Mouse (Mus musculus) activated CD4-positive, CD25-positive, alpha-beta regulatory T cell, adult 4 months (primary cell): Measurements from ENCODE around the gene Gprasp2. TPM values are rescaled to one million over a fixed set of nuclear protein-coding genes. Genes with fewer than 3 reads are reported as not detected.

ENCODE experiments used
- polyA plus RNA-seq, 2 experiments: library from polyadenylated mRNA; unstranded; fragments of 100-300 nt; shearing (Covaris generic); gene quantifications; one replicate each; pipeline ENCODE4 v1.2.1; 2017

Gene Gprasp2
- polyA plus RNA-seq, 2 experiments from 2014 or later, result 2.6 to 4.4 TPM

Other genes with a start within 250 kb of the Gprasp2 start
- gene Nxf7, start 240.3 kb upstream of the Gprasp2 start, polyA plus RNA-seq, result not detected
- gene Prame, start 211.3 kb upstream of the Gprasp2 start, polyA plus RNA-seq, result not detected
- gene Tcp11x2, start 145.2 kb upstream of the Gprasp2 start, polyA plus RNA-seq, result not detected
- not detected for gene Tmsb15a, start 113.8 kb upstream of the Gprasp2 start, polyA plus RNA-seq
- gene Armcx5, start 96.3 kb upstream of the Gprasp2 start, polyA plus RNA-seq, result 10 to 100 TPM; 10.1 to 10.7 TPM
- 10 to 100 TPM; 16.4 to 18.1 TPM for gene Gprasp1, start 96.3 kb upstream of the Gprasp2 start, polyA plus RNA-seq
- gene Bhlhb9, start 41.4 kb upstream of the Gprasp2 start, polyA plus RNA-seq, result 10 to 100 TPM in 1 of 2 experiments, 1 to 10 TPM in 1; 8.1 to 13.4 TPM
- gene Arxes2, start 154.8 kb downstream of the Gprasp2 start, polyA plus RNA-seq, result 1 to 10 TPM; 5.1 to 6.0 TPM
- not detected for gene Arxes1, start 194.3 kb downstream of the Gprasp2 start, polyA plus RNA-seq
- gene Bex2, start 229.2 kb downstream of the Gprasp2 start, polyA plus RNA-seq, result under 1 TPM in 1 of 2 experiments, not detected in 1; 0.75 TPM
- gene Nxf3, start 246.2 kb downstream of the Gprasp2 start, polyA plus RNA-seq, result not detected